Mouse (Mus musculus) kidney, postnatal 0 days (tissue): Measurements from ENCODE around the gene Calm1. TPM values are rescaled to one million over a fixed set of nuclear protein-coding genes. Genes with fewer than 3 reads are reported as not detected.

Experiments used
- ATAC-seq: fragments of 200-750 bp; cut with Nextera tagmentation; replicated peaks from 2 replicates; pipeline ENCODE4 v1.8.0; 2017; ENCODE audit warnings: low read depth, moderate number of reproducible peaks, moderate TSS enrichment, moderate library complexity; ENCODE audit not compliant: low FRiP score
- DNase-seq: peaks from one replicate; pipeline ENCODE4 v3.0.0-alpha.2; 2016; ENCODE audit warnings: low spot score
- H3K27ac ChIP-seq: fragments of 300-500 bp; sonication (generic); 2 replicates; pipeline ENCODE4 v1.5.1; 2014; ENCODE audit warnings: mild to moderate bottlenecking
- H3K27me3 ChIP-seq: fragments of 300-500 bp; sonication (generic); 2 replicates; pipeline ENCODE4 v1.6.1; 2014; ENCODE audit warnings: low read length, mixed read lengths; ENCODE audit not compliant: insufficient read depth
- H3K36me3 ChIP-seq: fragments of 300-500 bp; sonication (generic); 2 replicates; pipeline ENCODE4 v1.6.1; 2014; ENCODE audit warnings: low read length, mixed read lengths; ENCODE audit not compliant: insufficient read depth
- H3K4me1 ChIP-seq: fragments of 300-500 bp; sonication (generic); replicated peaks from 2 replicates; pipeline ENCODE4 v1.6.1; 2014; ENCODE audit warnings: antibody characterized with exemption, low read length, mixed read lengths; ENCODE audit not compliant: insufficient read depth
- H3K4me2 ChIP-seq: fragments of 300-500 bp; sonication (generic); 2 replicates; pipeline ENCODE4 v1.6.1; 2014; ENCODE audit warnings: mild to moderate bottlenecking, low read length, moderate library complexity, mixed read lengths
- H3K4me3 ChIP-seq: fragments of 300-500 bp; sonication (generic); replicated peaks from 2 replicates; pipeline ENCODE4 v1.5.1; 2014; ENCODE audit warnings: low read depth, low read length
- H3K9ac ChIP-seq: fragments of 300-500 bp; sonication (generic); 2 replicates; pipeline ENCODE4 v1.6.1; 2014; ENCODE audit warnings: low read depth, low read length
- H3K9me3 ChIP-seq: fragments of 300-500 bp; sonication (generic); replicated peaks from 2 replicates; pipeline ENCODE4 v1.6.1; 2016; ENCODE audit warnings: low read length, inconsistent platforms, mixed read lengths
- CTCF ChIP-seq: IDR thresholded peaks from 2 replicates; pipeline ENCODE4 v1.5.1; 2016; ENCODE audit warnings: antibody characterized with exemption, low read depth, mild to moderate bottlenecking, moderate library complexity
- WGBS: fragments of 180-500 bp; shearing (Covaris S2); extraction: QIAGEN DNeasy Blood & Tissue Kit; methylation state at CpG from one replicate; pipeline ENCODE4 v1.1.7; 2014; 5-methylcytosine and 5-hydroxymethylcytosine counted together
- polyA plus RNA-seq: library from polyadenylated mRNA; unstranded; fragments of >200 nt; fragmentation: Nextera tagmentation; extraction: Ambion mirVana; gene quantifications from 2 replicates; pipeline ENCODE4 v1.2.1, GENCODE M21; 2015

The Calm1 gene
- polyA plus RNA-seq, 1 experiment from 2014 or later, result 1,372 TPM

DNA sequence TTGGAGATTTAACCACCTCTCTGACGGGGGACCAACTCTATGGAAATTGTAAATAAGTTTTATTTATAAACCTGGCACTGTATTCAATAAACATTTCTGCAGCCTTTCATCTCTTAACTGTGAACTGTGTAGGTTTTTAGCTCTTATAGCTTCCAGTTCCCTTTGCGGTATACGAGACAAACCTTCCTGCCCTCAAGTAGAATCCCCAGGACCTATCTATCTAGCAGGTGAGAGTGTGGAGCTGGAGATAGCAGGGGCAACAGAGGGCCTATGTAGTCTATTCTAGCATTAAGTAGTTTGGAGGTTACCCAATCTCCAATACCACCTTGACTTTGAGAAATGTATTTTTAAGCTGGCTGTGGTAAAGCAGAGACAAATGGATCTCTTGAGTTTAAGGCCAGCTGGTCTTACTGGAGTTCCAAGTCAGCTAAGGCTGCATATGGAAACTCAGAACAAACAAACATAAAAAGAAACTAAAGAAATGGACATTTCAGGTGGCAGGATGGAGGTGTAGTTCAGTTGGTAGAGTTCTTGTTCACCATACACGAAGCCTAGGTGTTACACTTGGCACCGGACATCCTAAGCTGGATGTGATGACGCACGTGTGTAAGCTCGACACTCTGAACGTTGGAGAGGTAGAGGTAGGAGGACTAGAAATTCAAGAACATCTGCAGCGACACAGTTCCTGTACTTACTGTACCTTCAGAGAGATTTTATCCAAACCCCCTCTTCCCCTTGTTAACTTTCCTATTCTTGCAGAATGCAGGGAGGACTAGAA, 10.7 kb downstream of the Calm1 start:
- H3K27me3 ChIP-seq, result no peaks in the 10 kb centered on the region
- DNase-seq (no peak), ATAC-seq (no peak)

DNA sequence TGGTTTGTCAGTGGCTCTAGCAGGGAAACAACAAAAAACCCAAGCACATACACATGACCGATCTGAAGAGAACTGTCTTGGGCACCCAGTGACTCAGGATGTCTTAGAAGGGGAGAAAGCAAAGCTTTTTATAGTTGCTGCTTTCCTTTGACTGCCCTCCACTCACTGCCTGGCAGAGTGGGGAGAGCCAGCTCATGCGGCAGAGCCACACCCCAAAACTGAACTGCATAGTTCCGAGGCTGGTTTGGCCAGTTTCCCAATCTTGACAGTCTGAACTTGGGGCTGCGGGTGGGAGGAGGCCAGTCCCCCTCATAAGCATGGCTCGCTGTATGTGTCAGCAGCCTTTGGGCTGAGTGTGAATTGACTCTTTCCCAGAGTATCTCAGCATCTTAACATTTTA, 11.7 kb downstream of the Calm1 start:
- Histone ChIP-seq H3K9ac (no peak overlapping the region), H3K4me2 (no peak overlapping the region), H3K27ac (0 out of 2 replicates have a peak overlapping the region, but pooled peaks have one; percentile 37), H3K4me1 (no peaks in the 10 kb centered on the region), H3K9me3 (no peaks in the 10 kb centered on the region), H3K36me3 (peaks cover 21% of the 10 kb centered on the region), H3K4me3 (no peak overlapping the region), H3K27me3 (no peaks in the 10 kb centered on the region)
- no peak for TF ChIP-seq CTCF
- no peak for DNase-seq
- WGBS, result 34% methylated on average over 5 of the region's 5 CpGs
- ATAC-seq, result no peak

More for the DNA sequence above, 10.7 kb downstream of the Calm1 start:
- 87% methylated on average over 10 of the region's 10 CpGs for WGBS
- H3K9ac ChIP-seq, result no peak overlapping the region
- H3K27ac ChIP-seq, result 0 out of 2 replicates have a peak overlapping the region, but pooled peaks have one; percentile 37
- no peak for TF ChIP-seq CTCF
- no peak overlapping the region for H3K4me2 ChIP-seq
- no peaks in the 10 kb centered on the region for H3K9me3 ChIP-seq
- no peaks in the 10 kb centered on the region for H3K4me1 ChIP-seq
- H3K4me3 ChIP-seq, result no peak overlapping the region
- peaks cover 31% of the 10 kb centered on the region for H3K36me3 ChIP-seq

DNA sequence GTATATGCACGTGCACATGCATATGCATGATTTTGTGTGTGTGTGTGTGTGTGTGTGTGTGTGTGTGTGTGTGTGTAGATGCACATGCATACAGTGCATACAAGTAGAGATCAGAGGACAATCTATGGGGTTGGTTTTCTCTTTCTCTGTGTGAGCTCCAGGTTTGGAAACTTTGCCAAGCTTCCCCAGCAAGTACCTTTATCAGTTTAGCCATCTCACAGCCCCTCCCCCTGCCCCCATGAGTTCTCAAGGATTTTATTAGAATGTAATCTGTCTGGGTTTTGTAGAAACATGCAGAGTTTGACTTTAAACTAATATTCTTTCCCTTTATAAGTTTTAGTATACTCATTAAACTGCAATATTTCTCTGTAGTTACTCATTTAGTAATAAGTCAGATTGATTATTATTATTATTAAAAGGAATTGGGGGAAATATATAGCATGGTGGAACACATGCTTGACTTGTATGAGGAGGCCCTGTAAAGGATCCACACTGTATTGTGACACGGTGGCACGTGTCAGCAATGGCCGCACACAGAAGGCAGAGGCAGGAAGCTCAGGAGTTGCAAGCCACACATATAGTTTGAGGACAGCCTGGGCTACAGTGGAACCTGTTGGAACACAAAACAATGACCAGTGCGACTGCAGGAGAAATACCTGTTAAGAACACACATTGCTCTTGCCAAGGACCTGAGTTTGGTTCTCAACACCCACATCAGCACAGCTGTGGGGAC, 12.4 kb downstream of the Calm1 start:
- WGBS, result 80% methylated on average over 5 of the region's 5 CpGs
- H3K4me1 ChIP-seq, result no peaks in the 10 kb centered on the region
- H3K9me3 ChIP-seq, result no peaks in the 10 kb centered on the region
- no peak overlapping the region for H3K9ac ChIP-seq
- DNase-seq (no peak), ATAC-seq (no peak)
- no peak overlapping the region for H3K4me3 ChIP-seq
- H3K4me2 ChIP-seq, result no peak overlapping the region
- H3K27ac ChIP-seq, result no peak overlapping the region
- H3K36me3 ChIP-seq, result peaks cover 18% of the 10 kb centered on the region; the same call in 1 of the 2 replicates
- H3K27me3 ChIP-seq, result no peaks in the 10 kb centered on the region
- no peak for TF ChIP-seq CTCF

DNA sequence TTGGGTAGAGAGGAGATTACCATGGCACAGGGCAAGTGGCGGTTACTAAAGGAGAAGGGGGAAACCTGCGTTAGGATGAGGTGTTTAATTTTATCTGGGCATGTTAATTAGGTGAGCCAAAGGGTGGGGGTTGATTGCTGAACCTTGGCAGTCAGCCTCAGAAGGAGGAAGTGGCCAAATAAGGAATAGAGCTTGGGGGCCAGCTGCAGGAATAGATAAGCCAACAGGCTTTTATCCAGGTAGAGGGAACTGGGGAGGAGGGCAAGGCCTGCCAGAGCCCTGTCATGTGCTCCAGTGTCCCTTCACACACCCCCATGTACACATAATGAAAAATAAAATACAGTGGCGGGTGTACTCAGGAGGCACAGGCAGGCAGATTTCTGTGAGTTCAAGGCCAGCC, 13.2 kb downstream of the Calm1 start:
- ATAC-seq, result no peak
- peaks cover 18% of the 10 kb centered on the region; the same call in 1 of the 2 replicates for H3K36me3 ChIP-seq
- no peak overlapping the region for H3K4me2 ChIP-seq
- DNase-seq, result no peak
- no peak overlapping the region for H3K4me3 ChIP-seq
- WGBS, result 35% methylated on average over 3 of the region's 3 CpGs
- H3K27ac ChIP-seq, result no peak overlapping the region
- H3K4me1 ChIP-seq, result no peaks in the 10 kb centered on the region
- H3K9me3 ChIP-seq, result no peaks in the 10 kb centered on the region
- H3K27me3 ChIP-seq, result no peaks in the 10 kb centered on the region
- no peak for TF ChIP-seq CTCF
- H3K9ac ChIP-seq, result no peak overlapping the region

DNA sequence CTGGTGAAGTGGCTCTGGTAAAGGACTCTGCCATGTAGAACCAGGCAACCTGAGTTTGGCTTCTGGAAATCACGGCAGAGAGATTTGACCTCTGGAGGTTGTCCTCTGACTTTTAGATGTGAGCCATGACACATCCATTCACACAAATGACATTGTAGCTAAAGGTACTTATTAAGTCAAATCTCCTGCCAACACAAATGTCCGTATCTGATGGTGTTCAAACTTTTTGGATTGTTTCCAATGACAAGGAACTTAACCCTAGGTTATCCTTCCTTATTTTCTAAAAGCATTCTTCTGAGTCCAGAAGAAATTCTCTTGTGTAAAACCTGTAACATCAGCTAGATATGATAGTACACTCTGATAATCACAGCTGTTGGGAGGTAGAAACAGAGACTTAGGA, 13.9 kb downstream of the Calm1 start:
- Histone ChIP-seq H3K27me3 (no peaks in the 10 kb centered on the region), H3K4me3 (no peak overlapping the region), H3K4me1 (no peaks in the 10 kb centered on the region), H3K36me3 (0 out of 2 replicates have a peak, but pooled peaks cover 13% of the 10 kb centered on the region), H3K27ac (no peak overlapping the region), H3K4me2 (no peak overlapping the region), H3K9ac (no peak overlapping the region), H3K9me3 (no peaks in the 10 kb centered on the region)
- ATAC-seq (no peak), DNase-seq (no peak)
- 55% methylated on average over 2 of the region's 2 CpGs for WGBS
- no peak for TF ChIP-seq CTCF

DNA sequence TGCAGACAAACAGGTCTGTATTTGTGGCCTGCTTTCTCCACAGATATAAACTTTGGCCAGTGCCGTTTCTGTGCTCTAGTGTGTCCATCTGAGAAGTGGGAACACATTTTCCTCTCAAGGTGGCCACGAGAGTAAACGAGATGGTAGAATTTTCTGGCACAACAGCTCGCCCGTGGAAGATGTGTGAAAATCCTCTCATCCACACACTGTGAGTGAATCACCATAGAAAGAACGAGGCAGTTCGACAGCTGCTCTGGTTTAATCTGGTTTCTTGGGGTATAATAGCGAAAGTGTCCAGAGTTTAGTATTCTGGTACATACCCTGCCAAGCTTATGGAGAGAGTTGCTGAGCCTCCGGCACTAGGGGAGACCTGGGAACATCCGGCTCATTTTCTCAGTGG, 14.9 kb downstream of the Calm1 start:
- 0 out of 2 replicates have a peak, but pooled peaks cover 4% of the 10 kb centered on the region for H3K36me3 ChIP-seq
- no peak overlapping the region for H3K27ac ChIP-seq
- TF ChIP-seq CTCF, result no peak
- no peaks in the 10 kb centered on the region for H3K27me3 ChIP-seq
- no peaks in the 10 kb centered on the region for H3K4me1 ChIP-seq
- no peak for ATAC-seq
- WGBS, result 95% methylated on average over 10 of the region's 10 CpGs
- DNase-seq, result no peak
- no peak overlapping the region for H3K4me2 ChIP-seq
- no peak overlapping the region for H3K4me3 ChIP-seq
- no peak overlapping the region for H3K9ac ChIP-seq
- no peaks in the 10 kb centered on the region for H3K9me3 ChIP-seq
